ENCODE assay signal across 18 mouse cellular contexts in genomic region chr5:117993550-117993949, GRCm38 (mm10). TPM values are rescaled to one million over a fixed set of nuclear protein-coding genes. Genes with fewer than 3 reads are reported as not detected.
A peak's percentile ranks its signal among the peaks of the same experiment; 100 is the strongest.
DNase-seq lines count a peak whose midpoint lies in the region; ATAC-seq and TF ChIP-seq lines count a peak whose summit lies in the region.
"Had no signal": no experiment of that assay in that cellular context is flagged by ENCODE, and none has a peak within 500 bp of the region (broad histone marks: within the 10 kb centered on the region; RNA-seq: fewer than 3 reads in every experiment).

No protein-coding gene starts in this region.

- DNase-seq in frontal cortex, postnatal 25 days (ENCODE audit: low spot score in 2 of 2): no peak
- peak; percentile 51 to 83 for DNase-seq in left cerebral cortex, postnatal 25 days (ENCODE audit: low spot score in 2 of 2)
- DNase-seq in left cerebral cortex, postnatal 10 days (ENCODE audit: extremely low spot score in 1 of 2, low spot score in 2 of 2): no peak
- DNase-seq in lung, postnatal 36 days: peak; percentile 18
- no peak for DNase-seq in lung, adult 2 months
- DNase-seq in telencephalon, adult 2 months (ENCODE audit: low read depth, low spot score): peak; percentile 69
- DNase-seq: adrenal gland, postnatal 14 days; cerebellum, adult 2 months; cerebellum, postnatal 10 days; forebrain, postnatal 0 days; gastrocnemius, postnatal 36 days; heart, adult 11 months; heart, postnatal 36 days had no signal

- no peaks in the 10 kb centered on the region for H3K4me1 ChIP-seq in lung, adult 2 months (ENCODE audit: control insufficient read depth, insufficient read depth, low read length)
- H3K4me1 ChIP-seq: forebrain, embryonic 13.5 days had no signal

- 87% methylated on average over 6 of the region's 6 CpGs for WGBS in lung, adult 2 months

- TF ChIP-seq CTCF in lung, adult 2 months (IDR thresholded peaks at IDR 0.05; ENCODE audit: insufficient read depth, low read length): no peak

- intact Hi-C loops in left cerebral cortex, postnatal 25 days (cut with DNase I): no loop called here
- intact Hi-C loops in left cerebral cortex, postnatal 10 days (cut with DNase I): no loop called here

- peak; percentile 50 for ATAC-seq in frontal cortex, adult (ENCODE audit: low TSS enrichment)
- ATAC-seq: forebrain, embryonic 13.5 days; forebrain, postnatal 0 days had no signal

- TF ChIP-seq POLR2A in lung, adult 2 months (IDR thresholded peaks at IDR 0.05; ENCODE audit: borderline replicate concordance, extremely low read depth, low read depth, low read length): no peak

- no peak overlapping the region for H3K4me3 ChIP-seq in lung, adult 2 months (replicated peaks; ENCODE audit: extremely low read depth, low read depth, low read length)
- H3K4me3 ChIP-seq: embryonic facial prominence, embryonic 10.5 days; forebrain, embryonic 13.5 days; heart, embryonic 13.5 days had no signal

RNA-seq across cellular contexts. Expression of gene Fbxo21, which starts 17.0 kb away (rescaled TPM):
- total RNA-seq in left cerebral cortex, postnatal 25 days (2021): 100 to 1,000 TPM; 105 to 110 TPM
- 100 to 1,000 TPM; 124 to 130 TPM for total RNA-seq in left cerebral cortex, postnatal 10 days (2021)
- polyA plus RNA-seq in lung, adult 2 months (2012; rRNA removed): 31.9 and 33.9 TPM in 2 replicates

RNA-seq across cellular contexts. Expression of gene Tesc, which starts 34.0 kb away (rescaled TPM):
- total RNA-seq in left cerebral cortex, postnatal 25 days (2021): 10 to 100 TPM; 90.0 to 94.0 TPM
- 10 to 100 TPM; 21.5 to 27.3 TPM for total RNA-seq in left cerebral cortex, postnatal 10 days (2021)
- polyA plus RNA-seq in lung, adult 2 months (2012; rRNA removed): 5.0 and 6.1 TPM in 2 replicates
- total RNA-seq: MEL had no signal

Comparison
In these comparisons a context has a peak if more than half of its experiments do, and no peak if none do; other contexts are left out.
1. DNase-seq: peak in left cerebral cortex, postnatal 25 days (2 of 2), lung, postnatal 36 days (single experiment) and telencephalon, adult 2 months (single experiment); none in frontal cortex, postnatal 25 days (0 of 2), left cerebral cortex, postnatal 10 days (0 of 2) and lung, adult 2 months (single experiment).